Mouse (Mus musculus) right cerebral cortex, adult 2 months (tissue): Measurements from ENCODE around the gene Msmb.

Source experiments
- DNase-seq, 2 experiments: peaks; one replicate each; pipeline ENCODE4 v3.0.0; 2021 to 2022; ENCODE audit warnings: low spot score in 2 of 2

Msmb gene

GRCm38 (mm10) chr14:32145809-32146511 is 4.1 kb downstream of the Msmb start:
- DNase-seq, result no peak

- DNase-seq, result no peak
Measured at GRCm38 (mm10) chr14:32146578-32146977, 4.8 kb downstream of the Msmb start.

GRCm38 (mm10) chr14:32150872-32151271 is 9.0 kb downstream of the Msmb start:
- no peak for DNase-seq

- DNase-seq, result no peak
Measured at GRCm38 (mm10) chr14:32152243-32152965, 10.6 kb downstream of the Msmb start.

GRCm38 (mm10) chr14:32153156-32153555 is 11.3 kb downstream of the Msmb start:
- no peak for DNase-seq

GRCm38 (mm10) chr14:32154758-32155157 is 12.9 kb downstream of the Msmb start:
- no peak for DNase-seq

GRCm38 (mm10) chr14:32159150-32159670 is 17.4 kb downstream of the Msmb start:
- no peak for DNase-seq

GRCm38 (mm10) chr14:32159690-32160246 is 17.9 kb downstream of the Msmb start, which contains the start of gene Ncoa4:
TSS of gene Ncoa4 (plus strand) at chr14:32159865.
- DNase-seq, result peak; percentile 99

- no peak for DNase-seq
Measured at GRCm38 (mm10) chr14:32160563-32160962, 18.7 kb downstream of the Msmb start.

- no peak for DNase-seq
Measured at GRCm38 (mm10) chr14:32161090-32161885, 19.5 kb downstream of the Msmb start.

GRCm38 (mm10) chr14:32162231-32162630 is 20.4 kb downstream of the Msmb start:
- no peak for DNase-seq

- no peak for DNase-seq
Measured at GRCm38 (mm10) chr14:32163203-32163888, 21.5 kb downstream of the Msmb start.

GRCm38 (mm10) chr14:32164173-32165051 is 22.6 kb downstream of the Msmb start:
- no peak for DNase-seq

- peak; percentile 39 to 44 for DNase-seq
Measured at GRCm38 (mm10) chr14:32165278-32166061, 23.6 kb downstream of the Msmb start.

- no peak for DNase-seq
Measured at GRCm38 (mm10) chr14:32166062-32166441, 24.2 kb downstream of the Msmb start.

GRCm38 (mm10) chr14:32166840-32167239 is 25.0 kb downstream of the Msmb start:
- no peak for DNase-seq

GRCm38 (mm10) chr14:32167326-32167725 is 25.5 kb downstream of the Msmb start:
- no peak for DNase-seq

GRCm38 (mm10) chr14:32168653-32169231 is 26.9 kb downstream of the Msmb start:
- DNase-seq, result no peak

GRCm38 (mm10) chr14:32170137-32170536 is 28.3 kb downstream of the Msmb start:
- DNase-seq, result no peak
